Mouse (Mus musculus): Measurements from ENCODE around the gene Frmd4a. TPM values are rescaled to one million over a fixed set of nuclear protein-coding genes. Genes with fewer than 3 reads are reported as not detected.

Gene Frmd4a
- polyA plus RNA-seq (2012; rRNA removed), result 46.5 and 49.6 TPM in 2 replicates

- 30% methylated on average over 8 of the region's 8 CpGs for WGBS
- no peak within 1 kb of the TSS for H3K4me3 ChIP-seq (replicated peaks; ENCODE audit: extremely low read depth, low read depth, low read length)
- no peak for TF ChIP-seq CTCF (IDR thresholded peaks at IDR 0.05; ENCODE audit: insufficient read depth, low read length)
- no peak for TF ChIP-seq POLR2A (IDR thresholded peaks at IDR 0.05; ENCODE audit: borderline replicate concordance, extremely low read depth, low read depth, low read length)
- DNase-seq, result no peak
- no peaks in the 10 kb centered on the region for H3K4me1 ChIP-seq (ENCODE audit: control insufficient read depth, insufficient read depth, low read length)
Observed at GRCm38 (mm10) chr2:4017528-4018288, at the start of gene Frmd4a. Frmd4a (plus strand) TSS chr2:4017717.

GRCm38 (mm10) chr2:3988876-3989275 lies 28.6 kb upstream of the Frmd4a start:
- no peak for DNase-seq
- 82% methylated on average over 7 of the region's 7 CpGs for WGBS
- H3K4me3 ChIP-seq (replicated peaks; ENCODE audit: extremely low read depth, low read depth, low read length), result no peak overlapping the region
- TF ChIP-seq CTCF (IDR thresholded peaks at IDR 0.05; ENCODE audit: insufficient read depth, low read length), result no peak
- TF ChIP-seq POLR2A (IDR thresholded peaks at IDR 0.05; ENCODE audit: borderline replicate concordance, extremely low read depth, low read depth, low read length), result no peak
- H3K4me1 ChIP-seq (ENCODE audit: control insufficient read depth, insufficient read depth, low read length), result no peaks in the 10 kb centered on the region

- Histone ChIP-seq H3K4me1 (ENCODE audit: control insufficient read depth, insufficient read depth, low read length) (no peaks in the 10 kb centered on the region), H3K4me3 (replicated peaks; ENCODE audit: extremely low read depth, low read depth, low read length) (no peak overlapping the region)
- TF ChIP-seq POLR2A (IDR thresholded peaks at IDR 0.05; ENCODE audit: borderline replicate concordance, extremely low read depth, low read depth, low read length), result no peak
- no peak for TF ChIP-seq CTCF (IDR thresholded peaks at IDR 0.05; ENCODE audit: insufficient read depth, low read length)
- no peak for DNase-seq
- 76% methylated on average over 1 of the region's 1 CpGs for WGBS
Observed at GRCm38 (mm10) chr2:3990431-3990830, 27.1 kb upstream of the Frmd4a start.

- no peak overlapping the region for H3K4me3 ChIP-seq (replicated peaks; ENCODE audit: extremely low read depth, low read depth, low read length)
- no peak for DNase-seq
- TF ChIP-seq CTCF (IDR thresholded peaks at IDR 0.05; ENCODE audit: insufficient read depth, low read length) (no peak), POLR2A (IDR thresholded peaks at IDR 0.05; ENCODE audit: borderline replicate concordance, extremely low read depth, low read depth, low read length) (no peak)
- 47% methylated on average over 11 of the region's 11 CpGs for WGBS
- no peaks in the 10 kb centered on the region for H3K4me1 ChIP-seq (ENCODE audit: control insufficient read depth, insufficient read depth, low read length)
Observed at GRCm38 (mm10) chr2:4018431-4018876, 937 bp downstream of the Frmd4a start.

- no peak for DNase-seq
- WGBS, result 58% methylated on average over 4 of the region's 4 CpGs
- H3K4me1 ChIP-seq (ENCODE audit: control insufficient read depth, insufficient read depth, low read length), result no peaks in the 10 kb centered on the region
- TF ChIP-seq CTCF (IDR thresholded peaks at IDR 0.05; ENCODE audit: insufficient read depth, low read length), result no peak
- no peak overlapping the region for H3K4me3 ChIP-seq (replicated peaks; ENCODE audit: extremely low read depth, low read depth, low read length)
Observed at GRCm38 (mm10) chr2:4018909-4019308, 1.4 kb downstream of the Frmd4a start.

- no peak for TF ChIP-seq POLR2A (IDR thresholded peaks at IDR 0.05; ENCODE audit: borderline replicate concordance, extremely low read depth, low read depth, low read length)
- TF ChIP-seq CTCF (IDR thresholded peaks at IDR 0.05; ENCODE audit: insufficient read depth, low read length), result no peak
- WGBS, result 84% methylated on average over 7 of the region's 7 CpGs
- Histone ChIP-seq H3K4me3 (replicated peaks; ENCODE audit: extremely low read depth, low read depth, low read length) (no peak overlapping the region), H3K4me1 (ENCODE audit: control insufficient read depth, insufficient read depth, low read length) (no peaks in the 10 kb centered on the region)
- no peak for DNase-seq
Observed at GRCm38 (mm10) chr2:4024927-4025326, 7.4 kb downstream of the Frmd4a start.

- H3K4me1 ChIP-seq (ENCODE audit: control insufficient read depth, insufficient read depth, low read length), result no peaks in the 10 kb centered on the region
- TF ChIP-seq CTCF (IDR thresholded peaks at IDR 0.05; ENCODE audit: insufficient read depth, low read length) (no peak), POLR2A (IDR thresholded peaks at IDR 0.05; ENCODE audit: borderline replicate concordance, extremely low read depth, low read depth, low read length) (no peak)
- no peak overlapping the region for H3K4me3 ChIP-seq (replicated peaks; ENCODE audit: extremely low read depth, low read depth, low read length)
- no peak for DNase-seq
- 76% methylated on average over 4 of the region's 4 CpGs for WGBS
Observed at GRCm38 (mm10) chr2:4029031-4029747, 11.7 kb downstream of the Frmd4a start.

GRCm38 (mm10) chr2:4036153-4036589 lies 18.7 kb downstream of the Frmd4a start:
- no peak for TF ChIP-seq POLR2A (IDR thresholded peaks at IDR 0.05; ENCODE audit: borderline replicate concordance, extremely low read depth, low read depth, low read length)
- TF ChIP-seq CTCF (IDR thresholded peaks at IDR 0.05; ENCODE audit: insufficient read depth, low read length), result no peak
- 63% methylated on average over 4 of the region's 4 CpGs for WGBS
- no peak for DNase-seq
- H3K4me3 ChIP-seq (replicated peaks; ENCODE audit: extremely low read depth, low read depth, low read length), result no peak overlapping the region
- no peaks in the 10 kb centered on the region for H3K4me1 ChIP-seq (ENCODE audit: control insufficient read depth, insufficient read depth, low read length)

GRCm38 (mm10) chr2:4036651-4037117 lies 19.2 kb downstream of the Frmd4a start:
- 83% methylated on average over 8 of the region's 8 CpGs for whole genome bisulfite sequencing
- Histone ChIP-seq H3K4me1 (ENCODE audit: control insufficient read depth, insufficient read depth, low read length) (no peaks in the 10 kb centered on the region), H3K4me3 (replicated peaks; ENCODE audit: extremely low read depth, low read depth, low read length) (no peak overlapping the region)
- TF ChIP-seq POLR2A (IDR thresholded peaks at IDR 0.05; ENCODE audit: borderline replicate concordance, extremely low read depth, low read depth, low read length) (no peak), CTCF (IDR thresholded peaks at IDR 0.05; ENCODE audit: insufficient read depth, low read length) (no peak)
- DNase-seq, result no peak
